19 mouse cellular contexts compared by ENCODE assay signal in genomic region chr7:116120737-116121136, GRCm38 (mm10). TPM values are rescaled to one million over a fixed set of nuclear protein-coding genes. Genes with fewer than 3 reads are reported as not detected.
DNase-seq lines count a peak whose midpoint lies in the region; ATAC-seq and TF ChIP-seq lines count a peak whose summit lies in the region.
"Had no signal": no experiment of that assay in that cellular context is flagged by ENCODE, and none has a peak within 500 bp of the region (broad histone marks: within the 10 kb centered on the region; RNA-seq: fewer than 3 reads in every experiment).

No protein-coding gene starts in this region.

- H3K36me3 ChIP-seq in forebrain, embryonic 11.5 days (ENCODE audit: control insufficient read depth, insufficient read depth, low read length): no peaks in the 10 kb centered on the region
- no peaks in the 10 kb centered on the region for H3K36me3 ChIP-seq in forebrain, embryonic 16.5 days (ENCODE audit: control insufficient read depth, insufficient read depth)
- H3K36me3 ChIP-seq in liver, postnatal 0 days (replicated peaks; ENCODE audit: insufficient read depth, low read length): no peaks in the 10 kb centered on the region
- no peaks in the 10 kb centered on the region for H3K36me3 ChIP-seq in midbrain, postnatal 0 days (ENCODE audit: insufficient read depth, low read length)
- no peaks in the 10 kb centered on the region for H3K36me3 ChIP-seq in midbrain, embryonic 15.5 days (replicated peaks)
- H3K36me3 ChIP-seq: embryonic facial prominence, embryonic 13.5 days had no signal

- no peak overlapping the region for H3K9ac ChIP-seq in forebrain, embryonic 11.5 days (ENCODE audit: low read length)
- no peak overlapping the region for H3K9ac ChIP-seq in forebrain, embryonic 16.5 days (replicated peaks; ENCODE audit: low read depth, low read length)
- H3K9ac ChIP-seq in liver, postnatal 0 days (replicated peaks): no peak overlapping the region
- H3K9ac ChIP-seq in midbrain, postnatal 0 days (replicated peaks; ENCODE audit: low read length, poor library complexity, severe bottlenecking): no peak overlapping the region
- H3K9ac ChIP-seq in midbrain, embryonic 15.5 days: no peak overlapping the region
- H3K9ac ChIP-seq: embryonic facial prominence, embryonic 13.5 days; heart, embryonic 15.5 days; hindbrain, embryonic 14.5 days had no signal

- no peaks in the 10 kb centered on the region for H3K27me3 ChIP-seq in forebrain, embryonic 11.5 days (ENCODE audit: control insufficient read depth, insufficient read depth, low read length)
- H3K27me3 ChIP-seq in forebrain, embryonic 16.5 days (replicated peaks; ENCODE audit: control insufficient read depth, insufficient read depth, low read length): no peaks in the 10 kb centered on the region
- no peaks in the 10 kb centered on the region for H3K27me3 ChIP-seq in liver, postnatal 0 days (ENCODE audit: insufficient read depth, low read length)
- H3K27me3 ChIP-seq in midbrain, postnatal 0 days (ENCODE audit: insufficient read depth, low read length): no peaks in the 10 kb centered on the region
- H3K27me3 ChIP-seq in midbrain, embryonic 15.5 days (replicated peaks): no peaks in the 10 kb centered on the region
- H3K27me3 ChIP-seq: embryonic facial prominence, embryonic 13.5 days; heart, embryonic 15.5 days had no signal

- TF ChIP-seq EP300 in liver, postnatal 0 days (IDR thresholded peaks at IDR 0.05; ENCODE audit: low read depth): no peak

- peak overlapping the region; percentile 54; the same call in 1 of the 2 replicates for H3K27ac ChIP-seq in forebrain, embryonic 11.5 days (ENCODE audit: low read depth, low read length)
- H3K27ac ChIP-seq in forebrain, embryonic 16.5 days (ENCODE audit: low read length): no peak overlapping the region
- H3K27ac ChIP-seq in liver, postnatal 0 days (ENCODE audit: low read depth): peak overlapping the region; percentile 18; the same call in 1 of the 2 replicates
- no peak overlapping the region for H3K27ac ChIP-seq in midbrain, postnatal 0 days (ENCODE audit: low read depth, low read length)
- no peak overlapping the region for H3K27ac ChIP-seq in midbrain, embryonic 15.5 days
- H3K27ac ChIP-seq: embryonic facial prominence, embryonic 13.5 days; heart, adult 2 months; heart, embryonic 15.5 days; hindbrain, embryonic 14.5 days had no signal

- TF ChIP-seq POLR2A in lung, adult 2 months (IDR thresholded peaks at IDR 0.05; ENCODE audit: borderline replicate concordance, extremely low read depth, low read depth, low read length): no peak

- no peaks in the 10 kb centered on the region for H3K9me3 ChIP-seq in forebrain, embryonic 11.5 days (ENCODE audit: control insufficient read depth, low read length)
- no peaks in the 10 kb centered on the region for H3K9me3 ChIP-seq in forebrain, embryonic 16.5 days (ENCODE audit: control insufficient read depth, low read length)
- H3K9me3 ChIP-seq in liver, postnatal 0 days (ENCODE audit: low read length): no peaks in the 10 kb centered on the region; the same call in 1 of the 2 replicates
- no peaks in the 10 kb centered on the region for H3K9me3 ChIP-seq in midbrain, postnatal 0 days (ENCODE audit: low read length)
- no peaks in the 10 kb centered on the region for H3K9me3 ChIP-seq in midbrain, embryonic 15.5 days
- H3K9me3 ChIP-seq: embryonic facial prominence, embryonic 13.5 days; heart, embryonic 15.5 days had no signal

- DNase-seq in forebrain, embryonic 11.5 days (ENCODE audit: low spot score): peak; percentile 47
- DNase-seq in liver, postnatal 0 days: no peak
- DNase-seq in liver: no peak
- DNase-seq in midbrain, postnatal 0 days (ENCODE audit: low spot score): no peak
- DNase-seq in lung, adult 2 months: no peak
- DNase-seq: adrenal gland, adult 2 months; adrenal gland, postnatal 25 days; cerebellum, adult 18-20 months; cerebellum, adult 9-11 months; cerebellum, postnatal 36 days; gastrocnemius, postnatal 10 days; heart, adult 2 months had no signal

- 60% methylated on average over 4 of the region's 4 CpGs for WGBS in forebrain, embryonic 11.5 days
- WGBS in forebrain, embryonic 16.5 days: 56% methylated on average over 4 of the region's 4 CpGs
- WGBS in liver, postnatal 0 days (ENCODE audit: insufficient replicate concordance): 60% methylated on average over 4 of the region's 4 CpGs
- WGBS in midbrain, postnatal 0 days: 43% methylated on average over 4 of the region's 4 CpGs
- WGBS in midbrain, embryonic 15.5 days: 46% methylated on average over 4 of the region's 4 CpGs
- 84% methylated on average over 4 of the region's 4 CpGs for WGBS in lung, adult 2 months

- no peak overlapping the region for H3K4me3 ChIP-seq in forebrain, embryonic 11.5 days (ENCODE audit: low read depth, low read length)
- H3K4me3 ChIP-seq in forebrain, embryonic 16.5 days (replicated peaks; ENCODE audit: low read length): no peak overlapping the region
- H3K4me3 ChIP-seq in liver, postnatal 0 days (ENCODE audit: low read depth, low read length): no peak overlapping the region
- H3K4me3 ChIP-seq in midbrain, postnatal 0 days (ENCODE audit: low read depth, low read length): no peak overlapping the region
- H3K4me3 ChIP-seq in midbrain, embryonic 15.5 days: no peak overlapping the region
- H3K4me3 ChIP-seq in lung, adult 2 months (replicated peaks; ENCODE audit: extremely low read depth, low read depth, low read length): no peak overlapping the region
- H3K4me3 ChIP-seq: embryonic facial prominence, embryonic 13.5 days; heart, adult 2 months; heart, embryonic 15.5 days; hindbrain, embryonic 10.5 days had no signal

- H3K4me2 ChIP-seq in forebrain, embryonic 11.5 days (ENCODE audit: low read depth, low read length, severe bottlenecking): no peak overlapping the region
- H3K4me2 ChIP-seq in forebrain, embryonic 16.5 days (ENCODE audit: low read length): no peak overlapping the region
- no peak overlapping the region for H3K4me2 ChIP-seq in liver, postnatal 0 days (ENCODE audit: low read depth, low read length)
- H3K4me2 ChIP-seq in midbrain, postnatal 0 days (ENCODE audit: low read depth, low read length, poor library complexity, severe bottlenecking): no peak overlapping the region
- no peak overlapping the region for H3K4me2 ChIP-seq in midbrain, embryonic 15.5 days
- H3K4me2 ChIP-seq: embryonic facial prominence, embryonic 13.5 days; heart, embryonic 11.5 days; heart, embryonic 15.5 days; hindbrain, embryonic 14.5 days had no signal

- peaks cover 6% of the 10 kb centered on the region for H3K4me1 ChIP-seq in forebrain, embryonic 11.5 days (replicated peaks; ENCODE audit: control insufficient read depth, insufficient read depth, low read length)
- H3K4me1 ChIP-seq in forebrain, embryonic 16.5 days (replicated peaks; ENCODE audit: control insufficient read depth, insufficient read depth, low read length): peaks cover 27% of the 10 kb centered on the region
- H3K4me1 ChIP-seq in liver, postnatal 0 days (ENCODE audit: insufficient read depth): no peaks in the 10 kb centered on the region; the same call in 1 of the 2 replicates
- H3K4me1 ChIP-seq in midbrain, postnatal 0 days (ENCODE audit: insufficient read depth, low read length): no peaks in the 10 kb centered on the region
- H3K4me1 ChIP-seq in midbrain, embryonic 15.5 days: peaks cover 22% of the 10 kb centered on the region
- no peaks in the 10 kb centered on the region for H3K4me1 ChIP-seq in lung, adult 2 months (ENCODE audit: control insufficient read depth, insufficient read depth, low read length)

- TF ChIP-seq CTCF in liver, postnatal 0 days (IDR thresholded peaks at IDR 0.05; ENCODE audit: low read depth): no peak
- TF ChIP-seq CTCF in midbrain, postnatal 0 days (IDR thresholded peaks at IDR 0.05): 0 out of 2 replicates have a peak, but pooled peaks have one; percentile 2
- no peak for TF ChIP-seq CTCF in lung, adult 2 months (IDR thresholded peaks at IDR 0.05; ENCODE audit: insufficient read depth, low read length)

- ATAC-seq in forebrain, embryonic 11.5 days (replicated peaks; ENCODE audit: low FRiP score): 0 out of 2 replicates have a peak, but pooled peaks have one; percentile 55
- no peak for ATAC-seq in forebrain, embryonic 16.5 days
- ATAC-seq in liver, postnatal 0 days: peak; percentile 75
- no peak for ATAC-seq in midbrain, postnatal 0 days (ENCODE audit: low FRiP score)
- ATAC-seq in midbrain, embryonic 15.5 days (replicated peaks): no peak

RNA-seq across cellular contexts. Expression of gene Gm4353, which starts 36.3 kb away (rescaled TPM):
- 0.56 and 0.91 TPM in 2 replicates for polyA plus RNA-seq in forebrain, embryonic 11.5 days (2014; fragmentation: Nextera tagmentation; extraction: Ambion mirVana)
- polyA plus RNA-seq in forebrain, embryonic 16.5 days (2015; fragmentation: Nextera tagmentation; extraction: Ambion mirVana): 1.2 and 1.5 TPM in 2 replicates
- polyA plus RNA-seq in liver, postnatal 0 days (2015; fragmentation: Nextera tagmentation; extraction: Ambion mirVana): 0.13 and 0.14 TPM in 2 replicates
- total RNA-seq in midbrain, postnatal 0 days (2014; rRNA removed): 0.93 and 4.0 TPM in 2 replicates
- 0.28 and 0.54 TPM in 2 replicates for polyA plus RNA-seq in midbrain, postnatal 0 days (2015; fragmentation: Nextera tagmentation; extraction: Ambion mirVana)
- polyA plus RNA-seq in midbrain, embryonic 15.5 days (2015; fragmentation: Nextera tagmentation; extraction: Ambion mirVana): 1.0 and 1.3 TPM in 2 replicates
- 0.16 and 0.33 TPM in 2 replicates for polyA plus RNA-seq in lung, adult 2 months (2012; rRNA removed)

Comparison
In these comparisons a context has a peak if more than half of its experiments do, and no peak if none do; other contexts are left out.
1. ATAC-seq: peak in forebrain, embryonic 11.5 days (single experiment) and liver, postnatal 0 days (single experiment); none in forebrain, embryonic 16.5 days (single experiment), midbrain, postnatal 0 days (single experiment) and midbrain, embryonic 15.5 days (single experiment).
2. H3K27ac ChIP-seq: peak in forebrain, embryonic 11.5 days (single experiment) and liver, postnatal 0 days (single experiment); none in forebrain, embryonic 16.5 days (single experiment), midbrain, postnatal 0 days (single experiment) and midbrain, embryonic 15.5 days (single experiment).